Mouse (Mus musculus) bone marrow macrophage, adult 2 months (primary cell): ENCODE measurements around the gene Ppp1r10.

Experiments used
- CTCF ChIP-seq: IDR thresholded peaks from 2 replicates; pipeline ENCODE4 v1.5.1; 2012; ENCODE audit warnings: low read depth, mild to moderate bottlenecking, low read length, moderate library complexity
- POLR2A ChIP-seq: IDR thresholded peaks from 2 replicates; pipeline ENCODE4 v1.6.1; 2012; ENCODE audit warnings: mild to moderate bottlenecking, low read depth, low read length, borderline replicate concordance

GRCm38 (mm10) chr17:35930627-35931026 lies 14.4 kb downstream of the Ppp1r10 start:
- no peak for TF ChIP-seq CTCF
- no peak for TF ChIP-seq POLR2A
